In the genomic region with DNA sequence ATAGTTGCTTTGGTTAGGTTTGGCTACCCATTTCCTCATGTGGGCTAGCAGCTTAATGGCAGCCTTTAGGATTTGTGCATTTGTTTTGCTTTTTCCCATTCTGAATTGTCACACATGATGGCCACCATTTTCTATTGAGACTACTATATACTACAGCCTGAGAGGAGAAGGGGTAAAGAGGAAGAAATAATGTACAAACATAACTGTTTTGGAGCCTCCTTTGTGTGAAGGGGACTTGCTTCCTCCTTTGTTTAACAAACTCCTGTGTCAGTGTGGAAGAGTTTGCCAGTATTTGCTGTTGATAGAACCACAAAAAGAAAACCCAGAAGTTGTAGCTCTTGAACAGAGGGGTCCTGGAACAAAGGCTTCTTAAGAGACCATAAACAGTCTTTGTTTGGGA, we compare ENCODE assay signal across 9 mouse cellular contexts. TPM values are rescaled to one million over a fixed set of nuclear protein-coding genes. Genes with fewer than 3 reads are reported as not detected.
DNase-seq lines count a peak whose midpoint lies in the region; ATAC-seq and TF ChIP-seq lines count a peak whose summit lies in the region.
"Had no signal": no experiment of that assay in that cellular context is flagged by ENCODE, and none has a peak within 500 bp of the region (broad histone marks: within the 10 kb centered on the region; RNA-seq: fewer than 3 reads in every experiment).

No protein-coding gene starts in this region.

- no peak for TF ChIP-seq POLR2A in brain, embryonic 14.5 days (IDR thresholded peaks at IDR 0.05; ENCODE audit: borderline replicate concordance, extremely low read depth, insufficient read depth, insufficient read length, poor library complexity, severe bottlenecking)

- peak overlapping the region; percentile 100 for H3K4me3 ChIP-seq in heart, embryonic 13.5 days
- peak overlapping the region; percentile 87 for H3K4me3 ChIP-seq in hindbrain, embryonic 15.5 days
- peak overlapping the region; percentile 100 for H3K4me3 ChIP-seq in midbrain, embryonic 12.5 days

- H3K27me3 ChIP-seq in heart, embryonic 13.5 days (replicated peaks), result no peaks in the 10 kb centered on the region
- no peaks in the 10 kb centered on the region for H3K27me3 ChIP-seq in hindbrain, embryonic 15.5 days
- H3K27me3 ChIP-seq in midbrain, embryonic 12.5 days, result no peaks in the 10 kb centered on the region

- no peak for DNase-seq in heart, adult 9 months (ENCODE audit: low spot score in 2 of 2)
- DNase-seq in brain, embryonic 14.5 days (ENCODE audit: low read depth), result peak; percentile 14
- no peak for DNase-seq in right cerebral cortex, adult 18-20 months
- no peak for DNase-seq in layer of hippocampus, adult 9-11 months
- DNase-seq in right cerebral cortex, postnatal 36 days (ENCODE audit: low spot score in 2 of 2), result no peak
- DNase-seq: lung, postnatal 4 days had no signal

- H3K4me2 ChIP-seq in heart, embryonic 13.5 days, result peak overlapping the region; percentile 78
- H3K4me2 ChIP-seq in hindbrain, embryonic 15.5 days, result peak overlapping the region; percentile 55
- peak overlapping the region; percentile 70 for H3K4me2 ChIP-seq in midbrain, embryonic 12.5 days (replicated peaks)

- no peak overlapping the region for H3K27ac ChIP-seq in heart, embryonic 13.5 days (replicated peaks)
- H3K27ac ChIP-seq in hindbrain, embryonic 15.5 days (replicated peaks), result 0 out of 2 replicates have a peak overlapping the region, but pooled peaks have one; percentile 94
- H3K27ac ChIP-seq in midbrain, embryonic 12.5 days (replicated peaks), result no peak overlapping the region

- TF ChIP-seq CTCF in brain, embryonic 14.5 days (IDR thresholded peaks at IDR 0.05; ENCODE audit: borderline replicate concordance, extremely low read depth, insufficient read depth, insufficient read length), result no peak

- peak overlapping the region; percentile 99 for H3K9ac ChIP-seq in heart, embryonic 13.5 days
- H3K9ac ChIP-seq in hindbrain, embryonic 15.5 days, result peak overlapping the region; percentile 97; the same call in 1 of the 2 replicates
- H3K9ac ChIP-seq in midbrain, embryonic 12.5 days (replicated peaks), result peak overlapping the region; percentile 100; the same call in 1 of the 2 replicates

- no peaks in the 10 kb centered on the region for H3K9me3 ChIP-seq in heart, embryonic 13.5 days
- no peaks in the 10 kb centered on the region for H3K9me3 ChIP-seq in hindbrain, embryonic 15.5 days
- H3K9me3 ChIP-seq in midbrain, embryonic 12.5 days, result no peaks in the 10 kb centered on the region

- H3K4me1 ChIP-seq in heart, embryonic 13.5 days, result peaks cover 21% of the 10 kb centered on the region
- peaks cover 32% of the 10 kb centered on the region for H3K4me1 ChIP-seq in hindbrain, embryonic 15.5 days (replicated peaks)
- H3K4me1 ChIP-seq in midbrain, embryonic 12.5 days, result peaks cover 24% of the 10 kb centered on the region

- no peaks in the 10 kb centered on the region for H3K36me3 ChIP-seq in heart, embryonic 13.5 days
- no peaks in the 10 kb centered on the region for H3K36me3 ChIP-seq in hindbrain, embryonic 15.5 days
- no peaks in the 10 kb centered on the region for H3K36me3 ChIP-seq in midbrain, embryonic 12.5 days

- ATAC-seq in heart, embryonic 13.5 days (ENCODE audit: extremely low read depth, insufficient number of reproducible peaks, low FRiP score, low TSS enrichment), result no peak
- ATAC-seq in hindbrain, embryonic 15.5 days (ENCODE audit: low FRiP score, low read depth), result no peak
- no peak for ATAC-seq in midbrain, embryonic 12.5 days (ENCODE audit: low FRiP score, low read depth)

RNA-seq across cellular contexts. Expression of gene Kdm5b, which starts 2.5 kb away (rescaled TPM):
- polyA plus RNA-seq in heart, embryonic 13.5 days (2015; fragmentation: Nextera tagmentation; extraction: Ambion mirVana), result 28.9 and 29.6 TPM in 2 replicates
- polyA plus RNA-seq in brain, embryonic 14.5 days (2012; rRNA removed), result 48.9 and 70.8 TPM in 2 replicates
- polyA plus RNA-seq in hindbrain, embryonic 15.5 days (2015; fragmentation: Nextera tagmentation; extraction: Ambion mirVana), result 67.9 and 69.6 TPM in 2 replicates
- polyA plus RNA-seq in midbrain, embryonic 12.5 days (2016; fragmentation: Nextera tagmentation; extraction: Ambion mirVana), result 102 and 111 TPM in 2 replicates

RNA-seq across cellular contexts. Expression of gene Mgat4e, which starts 13.0 kb away (rescaled TPM):
- polyA plus RNA-seq in heart, embryonic 13.5 days (2015; fragmentation: Nextera tagmentation; extraction: Ambion mirVana), result not detected in 2 replicates
- polyA plus RNA-seq in brain, embryonic 14.5 days (2012; rRNA removed), result 0.15 TPM in 1 of 2 replicates, not detected in the other
- not detected in 2 replicates for polyA plus RNA-seq in hindbrain, embryonic 15.5 days (2015; fragmentation: Nextera tagmentation; extraction: Ambion mirVana)
- not detected in 2 replicates for polyA plus RNA-seq in midbrain, embryonic 12.5 days (2016; fragmentation: Nextera tagmentation; extraction: Ambion mirVana)
